Mouse (Mus musculus): Measurements from ENCODE around the gene Zfp786. TPM values are rescaled to one million over a fixed set of nuclear protein-coding genes. Genes with fewer than 3 reads are reported as not detected.
"Not testable (repeated sequence)": the region's sequence is repeated elsewhere in the genome, so short reads cannot be mapped to it uniquely, and the experiment has no call there.

Zfp786 gene
- polyA plus RNA-seq, 1 experiment from 2014 or later = 17.3 TPM

DNA sequence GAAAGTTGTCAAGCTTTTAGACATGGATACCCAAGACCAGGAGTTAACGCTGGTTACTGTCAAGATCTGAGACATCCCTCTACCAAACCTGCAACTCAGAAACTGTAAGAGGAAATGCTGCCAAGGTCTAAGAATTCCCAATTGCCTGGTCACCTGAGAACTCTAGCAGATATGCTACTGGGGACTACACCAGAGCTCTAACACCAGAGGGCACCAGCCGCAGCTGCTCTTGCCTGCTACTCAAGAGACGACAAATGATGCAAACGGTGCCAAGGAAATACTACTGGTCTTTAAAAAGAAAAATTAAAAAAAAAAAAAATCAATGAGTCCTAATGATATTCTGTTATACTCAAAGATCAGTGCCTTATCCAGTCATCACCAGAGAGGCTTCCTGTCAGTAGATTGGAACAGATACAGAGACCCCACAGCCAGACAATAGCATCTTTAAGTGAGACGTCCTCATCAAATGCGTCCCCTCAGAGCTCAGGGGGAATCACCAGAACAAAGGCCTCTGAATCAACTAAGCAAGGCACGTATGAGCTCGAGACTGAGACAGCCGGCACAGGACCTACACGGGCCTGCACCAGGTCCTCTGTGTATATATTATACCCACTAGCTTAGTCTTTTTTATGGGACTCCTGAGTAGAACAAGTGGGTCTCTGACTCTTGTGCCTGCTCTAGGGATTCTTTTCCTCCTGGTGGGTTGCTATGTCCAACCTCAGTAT is 36.4 kb downstream of the Zfp786 start:
- peaks cover 47% of the 10 kb centered on the region for H3K36me3 ChIP-seq
- 45% methylated on average over 10 of the region's 10 CpGs for WGBS
- no peaks in the 10 kb centered on the region for H3K4me1 ChIP-seq
- no peak overlapping the region for H3K4me3 ChIP-seq
- H3K27me3 ChIP-seq = no peaks in the 10 kb centered on the region
- no peak overlapping the region for H3K9ac ChIP-seq (replicated peaks)
- ATAC-seq (replicated peaks) = no peak
- H3K9me3 ChIP-seq = no peaks in the 10 kb centered on the region
- H3K4me2 ChIP-seq (replicated peaks) = no peak overlapping the region
- no peak overlapping the region for H3K27ac ChIP-seq (replicated peaks)

DNA sequence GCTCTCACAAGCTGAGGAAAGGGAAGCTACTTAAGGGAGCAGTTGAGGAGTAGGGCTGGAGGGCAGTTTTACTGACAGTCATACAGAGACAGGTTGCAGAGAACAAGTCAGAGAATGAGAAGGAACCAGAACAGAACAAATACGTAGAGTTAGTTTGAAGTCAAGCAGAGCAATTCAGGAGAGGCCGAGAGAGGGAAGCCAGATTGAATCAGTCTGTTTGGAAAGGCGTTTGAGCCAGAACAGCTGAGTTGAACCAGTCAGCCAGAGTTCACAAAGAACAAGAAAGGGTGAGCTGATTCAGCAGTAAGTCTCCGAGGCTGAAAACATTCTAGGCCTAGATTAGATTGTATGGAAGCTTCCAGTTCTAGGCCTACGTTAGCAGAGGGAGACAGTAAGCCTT is 37.4 kb downstream of the Zfp786 start:
- H3K4me2 ChIP-seq (replicated peaks) = no peak overlapping the region
- 0 out of 2 replicates have a peak, but pooled peaks cover 2% of the 10 kb centered on the region for H3K4me1 ChIP-seq
- H3K27me3 ChIP-seq = no peaks in the 10 kb centered on the region
- no peak overlapping the region for H3K9ac ChIP-seq (replicated peaks)
- no peak overlapping the region for H3K4me3 ChIP-seq
- no peak overlapping the region for H3K27ac ChIP-seq (replicated peaks)
- ATAC-seq (replicated peaks) = no peak
- peaks cover 37% of the 10 kb centered on the region for H3K36me3 ChIP-seq
- H3K9me3 ChIP-seq = no peaks in the 10 kb centered on the region
- WGBS = 82% methylated on average over 5 of the region's 5 CpGs

DNA sequence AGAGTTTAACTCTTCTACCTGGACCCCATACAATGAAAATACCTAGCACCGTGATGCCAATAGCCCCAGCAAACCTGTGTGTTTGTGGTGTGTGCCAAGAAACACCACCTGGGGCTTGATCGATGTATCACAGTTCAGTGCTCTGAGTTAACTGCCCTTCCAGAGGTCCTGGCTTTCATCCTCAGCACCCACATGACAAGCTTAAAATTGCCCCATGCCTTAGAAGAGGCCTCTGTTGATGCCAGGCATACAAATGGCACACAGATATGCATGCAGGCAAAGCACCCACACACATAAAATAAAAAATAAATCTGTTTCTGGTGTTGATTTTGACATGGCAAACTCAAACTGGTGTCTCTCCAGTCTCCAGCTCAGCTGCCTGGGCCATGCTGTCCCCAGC is 38.1 kb downstream of the Zfp786 start:
- no peak overlapping the region for H3K4me2 ChIP-seq (replicated peaks)
- 93% methylated on average over 2 of the region's 2 CpGs for WGBS

DNA sequence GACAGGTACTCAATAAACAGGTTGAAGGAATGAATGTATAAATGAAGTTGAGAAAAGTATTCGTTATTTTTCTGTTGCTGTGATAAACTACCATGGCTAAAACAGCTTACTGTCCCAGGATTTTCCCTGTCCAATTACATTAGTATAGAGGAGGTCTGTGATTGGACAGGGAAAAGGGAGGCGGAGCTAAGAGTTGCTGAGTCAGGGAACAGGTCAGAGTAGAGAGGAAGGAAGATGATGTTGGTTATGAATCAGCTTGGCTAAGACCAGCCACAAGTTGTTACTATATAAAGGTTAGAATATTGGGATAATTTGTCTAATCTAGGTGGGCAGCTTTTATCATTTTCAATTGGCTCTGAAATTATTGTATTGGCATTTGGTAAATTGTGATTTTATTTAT is 39.9 kb downstream of the Zfp786 start:
- Histone ChIP-seq H3K27me3 (no peaks in the 10 kb centered on the region), H3K4me2 (replicated peaks) (no peak overlapping the region), H3K36me3 (peaks cover 14% of the 10 kb centered on the region), H3K4me3 (no peak overlapping the region), H3K9ac (replicated peaks) (no peak overlapping the region), H3K27ac (replicated peaks) (no peak overlapping the region), H3K9me3 (no peaks in the 10 kb centered on the region), H3K4me1 (0 out of 2 replicates have a peak, but pooled peaks cover 2% of the 10 kb centered on the region)
- WGBS = 61% methylated on average over 2 of the region's 2 CpGs
- no peak for ATAC-seq (replicated peaks)

More for the DNA sequence above, 38.1 kb downstream of the Zfp786 start:
- no peaks in the 10 kb centered on the region for H3K27me3 ChIP-seq
- H3K4me1 ChIP-seq = 0 out of 2 replicates have a peak, but pooled peaks cover 2% of the 10 kb centered on the region
- no peak for ATAC-seq (replicated peaks)
- no peaks in the 10 kb centered on the region for H3K9me3 ChIP-seq
- no peak overlapping the region for H3K27ac ChIP-seq (replicated peaks)
- H3K36me3 ChIP-seq = peaks cover 30% of the 10 kb centered on the region
- H3K4me3 ChIP-seq = no peak overlapping the region
- H3K9ac ChIP-seq (replicated peaks) = no peak overlapping the region

DNA sequence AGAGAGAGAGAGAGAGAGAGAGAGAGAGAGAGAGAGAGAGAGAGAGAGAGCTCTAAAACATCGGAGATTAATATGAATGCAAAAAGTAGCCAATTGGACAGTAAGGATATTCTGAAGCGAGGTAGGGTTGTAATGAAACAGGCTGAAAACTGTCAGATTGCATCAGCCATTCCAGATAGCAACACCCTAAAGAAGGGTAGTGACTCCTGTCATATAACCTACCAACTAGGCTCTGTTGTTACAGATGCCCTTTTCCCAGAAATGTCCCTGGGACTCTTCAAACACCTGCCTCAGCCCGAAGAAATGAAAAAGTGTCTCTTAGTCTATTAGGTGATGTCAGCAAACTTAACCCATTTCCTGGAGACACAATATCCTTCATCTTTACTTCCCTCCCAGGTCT is 41.8 kb downstream of the Zfp786 start:
- Histone ChIP-seq H3K9ac (replicated peaks) (peak overlapping the region; percentile 80), H3K27me3 (no peaks in the 10 kb centered on the region), H3K9me3 (no peaks in the 10 kb centered on the region), H3K4me2 (replicated peaks) (peak overlapping the region; percentile 60), H3K36me3 (no peaks in the 10 kb centered on the region), H3K4me3 (peak overlapping the region; percentile 57), H3K4me1 (0 out of 2 replicates have a peak, but pooled peaks cover 2% of the 10 kb centered on the region), H3K27ac (replicated peaks) (peak overlapping the region; percentile 96)
- WGBS = 28% methylated on average over 3 of the region's 3 CpGs
- ATAC-seq (replicated peaks) = 0 out of 2 replicates have a peak, but pooled peaks have one; percentile 36

DNA sequence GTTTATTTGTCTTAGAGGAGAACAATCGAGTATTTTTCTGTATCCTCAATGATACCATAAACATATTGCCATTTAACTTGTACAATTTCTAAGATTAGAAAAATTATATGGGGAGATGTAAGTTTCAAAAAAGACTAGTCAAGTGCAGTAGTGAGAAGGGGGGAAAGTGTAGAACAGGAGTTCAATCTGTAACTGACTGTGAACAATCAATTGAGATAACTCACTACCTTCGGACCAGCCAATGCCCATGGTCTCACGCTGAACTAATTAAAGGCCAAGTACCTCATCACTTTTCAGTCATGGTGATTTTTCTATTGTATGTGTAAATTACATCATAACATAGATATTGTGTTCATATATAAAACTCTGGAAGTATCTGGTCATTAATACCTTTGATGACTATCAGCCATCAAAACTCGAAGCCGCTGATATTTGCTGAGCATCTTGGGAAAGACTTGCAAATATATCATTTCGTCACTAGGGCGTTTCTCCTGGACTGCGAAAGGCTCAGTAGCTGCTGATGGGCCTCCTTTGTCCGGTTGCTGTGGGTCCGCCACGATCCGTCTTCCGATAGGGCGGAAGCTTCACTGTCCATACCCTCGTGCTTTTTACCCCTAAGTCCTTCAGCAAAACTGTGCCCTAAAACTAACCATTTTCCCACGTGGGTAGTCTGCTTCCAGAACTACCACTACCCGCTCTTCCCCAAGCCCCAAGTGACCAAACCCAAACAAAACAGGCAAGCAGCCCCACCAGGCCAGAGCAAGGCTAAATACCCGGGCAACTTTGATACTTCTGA is 42.5 kb downstream of the Zfp786 start:
- peak overlapping the region; percentile 96 for H3K27ac ChIP-seq (replicated peaks)
- peak; percentile 95 for ATAC-seq (replicated peaks)

DNA sequence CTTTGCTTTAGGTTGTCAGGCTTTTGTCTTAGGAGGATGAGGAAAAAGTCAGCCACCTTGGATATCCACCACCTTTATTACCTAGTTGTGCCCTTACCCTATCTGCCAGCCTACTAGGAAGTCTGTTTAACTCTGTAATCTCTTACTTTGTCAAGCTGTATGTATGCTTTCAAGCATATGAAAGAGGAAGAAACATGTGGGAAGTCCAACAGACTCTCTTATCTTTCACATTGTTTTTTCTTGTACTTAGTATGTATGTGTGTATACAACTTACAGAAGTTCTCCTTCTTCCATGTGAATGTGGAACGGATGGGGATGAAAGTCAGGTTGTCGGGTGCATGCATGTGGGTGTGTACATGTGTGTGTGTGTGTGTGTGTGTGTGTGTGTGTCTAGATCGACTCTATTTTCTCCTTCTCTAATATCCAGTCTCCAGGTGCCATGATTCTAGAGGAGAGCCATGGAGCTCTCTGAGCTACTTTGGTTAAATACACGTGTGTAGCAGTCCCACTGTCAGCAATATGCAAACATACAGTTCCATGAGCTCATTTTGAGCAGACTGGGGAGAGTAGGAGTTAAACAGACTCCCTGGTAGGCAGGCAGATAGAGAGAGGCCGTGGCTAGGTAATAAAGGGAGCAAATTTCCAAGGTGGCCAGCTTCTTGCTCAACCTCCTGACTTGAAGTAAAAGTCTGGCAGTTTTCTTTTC is 45.8 kb downstream of the Zfp786 start:
- Histone ChIP-seq H3K36me3 (no peaks in the 10 kb centered on the region), H3K4me2 (replicated peaks) (no peak overlapping the region), H3K27ac (replicated peaks) (no peak overlapping the region), H3K4me1 (peaks cover 13% of the 10 kb centered on the region), H3K27me3 (no peaks in the 10 kb centered on the region), H3K9me3 (no peaks in the 10 kb centered on the region), H3K9ac (replicated peaks) (no peak overlapping the region), H3K4me3 (no peak overlapping the region)
- ATAC-seq (replicated peaks) = no peak
- WGBS = 82% methylated on average over 5 of the region's 5 CpGs

More for the DNA sequence above, 42.5 kb downstream of the Zfp786 start:
- Histone ChIP-seq H3K9ac (replicated peaks) (peak overlapping the region; percentile 80), H3K36me3 (no peaks in the 10 kb centered on the region), H3K4me3 (peak overlapping the region; percentile 57), H3K4me1 (0 out of 2 replicates have a peak, but pooled peaks cover 2% of the 10 kb centered on the region), H3K9me3 (no peaks in the 10 kb centered on the region), H3K27me3 (no peaks in the 10 kb centered on the region), H3K4me2 (replicated peaks) (peak overlapping the region; percentile 60)
- under 1% methylated on average over 18 of the region's 18 CpGs for WGBS

DNA sequence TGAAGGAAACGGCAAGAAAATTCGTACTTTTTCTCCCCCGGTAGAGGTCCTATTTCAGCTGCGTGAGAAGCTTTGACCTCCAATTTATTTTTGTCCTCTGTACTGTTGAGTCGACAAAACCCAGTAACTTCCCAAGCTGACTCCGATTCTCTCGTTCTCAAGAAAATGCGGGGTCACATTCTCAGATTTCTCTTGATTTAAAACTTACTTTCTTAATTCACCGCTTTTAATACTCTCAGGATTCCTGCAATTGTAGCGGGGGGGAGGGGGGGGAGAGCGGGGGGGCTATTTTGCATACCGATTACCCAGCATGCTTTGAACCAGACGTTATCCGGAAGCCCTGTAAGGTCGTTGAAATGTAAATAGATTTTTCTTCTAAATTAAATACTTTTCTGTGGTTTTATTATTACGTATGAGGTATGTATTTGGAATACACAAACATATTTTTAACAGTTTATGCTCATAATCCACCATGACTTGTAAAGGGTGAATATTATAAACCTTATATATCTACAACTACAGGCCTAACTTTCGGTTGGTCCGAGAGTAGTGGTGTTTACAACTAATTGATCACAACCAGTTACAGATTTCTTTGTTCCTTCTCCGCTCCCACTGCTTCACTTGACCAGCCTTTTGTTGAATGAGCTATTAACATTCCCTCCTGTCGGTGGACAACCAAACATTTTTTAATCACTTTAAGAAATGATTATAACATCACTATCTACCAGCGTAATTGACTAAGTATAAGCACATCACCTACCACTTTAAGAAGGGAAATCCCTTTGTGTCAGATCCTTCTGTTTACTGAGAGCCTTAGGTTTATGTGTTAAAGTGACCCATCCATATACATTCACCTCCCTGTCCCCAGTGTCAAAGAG is 49.3 kb downstream of the Zfp786 start:
- Histone ChIP-seq H3K4me3 (peak overlapping the region; percentile 51), H3K9ac (replicated peaks) (peak overlapping the region; percentile 48), H3K4me1 (peaks cover 15% of the 10 kb centered on the region), H3K36me3 (no peaks in the 10 kb centered on the region), H3K27ac (replicated peaks) (peak overlapping the region; percentile 90), H3K4me2 (replicated peaks) (peak overlapping the region; percentile 49), H3K27me3 (no peaks in the 10 kb centered on the region), H3K9me3 (no peaks in the 10 kb centered on the region)
- WGBS = under 1% methylated on average over 21 of the region's 21 CpGs
- ATAC-seq (replicated peaks) = peak; percentile 62

DNA sequence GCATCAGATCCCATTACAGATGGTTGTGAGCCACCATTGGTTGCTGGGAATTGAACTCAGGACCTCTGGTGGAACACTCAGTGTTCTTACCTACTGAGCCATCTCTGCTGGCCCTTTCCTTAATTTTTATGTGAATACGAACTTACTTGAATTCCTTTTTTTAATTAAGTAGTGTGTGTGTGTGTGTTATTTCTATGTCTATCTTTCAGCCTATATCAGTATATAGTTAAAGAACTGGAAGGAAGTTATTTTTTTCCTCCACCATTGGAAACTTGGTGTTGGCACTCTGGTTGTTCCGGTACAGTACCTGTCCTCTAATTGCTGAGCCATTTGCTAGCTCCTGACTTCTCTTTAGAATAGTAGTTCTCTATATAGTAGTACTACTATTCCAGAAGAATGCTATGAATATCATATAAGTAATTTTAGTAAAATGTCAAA is 50.1 kb downstream of the Zfp786 start:
- H3K27me3 ChIP-seq = no peaks in the 10 kb centered on the region
- H3K27ac ChIP-seq (replicated peaks) = peak overlapping the region; percentile 90; the same call in 1 of the 2 replicates
- ATAC-seq (replicated peaks) = no peak
- H3K4me1 ChIP-seq = peaks cover 15% of the 10 kb centered on the region
- no peaks in the 10 kb centered on the region for H3K9me3 ChIP-seq
- 16% methylated on average over 2 of the region's 2 CpGs for WGBS
- peak overlapping the region; percentile 51 for H3K4me3 ChIP-seq
- H3K36me3 ChIP-seq = no peaks in the 10 kb centered on the region
- H3K4me2 ChIP-seq (replicated peaks) = peak overlapping the region; percentile 49
- no peak overlapping the region for H3K9ac ChIP-seq (replicated peaks)

DNA sequence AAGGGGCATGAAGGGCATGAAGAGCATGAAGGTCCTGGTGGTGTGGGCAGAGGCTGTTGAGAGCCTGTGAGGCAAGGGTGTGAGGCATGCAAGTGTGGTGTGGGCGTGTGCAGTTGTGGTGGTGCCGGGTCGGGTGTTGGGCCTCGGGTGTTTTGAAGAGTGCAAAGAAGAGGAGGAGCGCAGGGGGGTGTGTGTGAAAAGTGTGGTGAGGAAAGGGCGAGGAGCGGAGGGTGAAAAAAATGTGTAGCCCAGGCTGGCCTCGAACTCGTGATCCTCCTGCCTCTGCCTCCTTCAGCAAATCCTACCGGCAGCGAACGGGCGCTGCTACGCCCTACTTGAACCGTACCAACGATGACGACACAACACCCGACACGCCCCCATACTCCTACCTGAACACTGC is 58.9 kb downstream of the Zfp786 start:
- Histone ChIP-seq H3K4me3 (peak overlapping the region; percentile 30), H3K4me2 (replicated peaks) (peak overlapping the region; percentile 28; the same call in 1 of the 2 replicates)
- 55% methylated on average over 9 of the region's 19 CpGs for WGBS
- H3K9me3 ChIP-seq; H3K4me1 ChIP-seq; H3K27ac ChIP-seq (replicated peaks); H3K9ac ChIP-seq (replicated peaks); H3K27me3 ChIP-seq; H3K36me3 ChIP-seq: not testable (repeated sequence)
- 0 out of 2 replicates have a peak, but pooled peaks have one; percentile 46 for ATAC-seq (replicated peaks)

DNA sequence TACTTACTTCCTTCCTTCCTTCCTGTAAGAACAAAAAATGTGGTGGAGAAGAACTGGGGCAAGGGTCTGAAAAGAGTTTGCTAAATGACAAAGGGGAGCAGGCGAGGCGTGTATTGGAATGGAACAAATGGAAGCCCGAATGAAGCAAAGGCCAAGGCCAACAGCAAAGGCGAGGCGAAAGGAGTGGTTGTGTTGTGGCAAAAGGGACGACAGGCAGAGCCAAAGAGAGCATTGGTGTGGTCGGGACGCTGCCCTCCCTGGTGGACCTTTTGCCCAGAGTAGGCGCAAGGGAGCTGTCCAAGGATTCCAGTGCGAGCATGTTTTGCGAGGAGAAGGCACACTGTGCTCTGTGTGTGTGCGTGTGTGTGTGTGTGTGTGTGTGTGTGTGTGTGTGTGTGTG is 59.6 kb downstream of the Zfp786 start:
- not testable (repeated sequence) for H3K9ac ChIP-seq (replicated peaks); H3K27me3 ChIP-seq; H3K36me3 ChIP-seq; H3K4me2 ChIP-seq (replicated peaks); H3K9me3 ChIP-seq; ATAC-seq (replicated peaks); H3K4me3 ChIP-seq; H3K4me1 ChIP-seq; H3K27ac ChIP-seq (replicated peaks)
- 79% methylated on average over 12 of the region's 12 CpGs for WGBS
